Mouse (Mus musculus): ENCODE data around the gene Tacc3. TPM values are rescaled to one million over a fixed set of nuclear protein-coding genes. Genes with fewer than 3 reads are reported as not detected.
A peak's percentile ranks its signal among the peaks of the same experiment; 100 is the strongest.

Tacc3 gene
- polyA plus RNA-seq, 1 experiment from 2014 or later = 232 TPM

DNA sequence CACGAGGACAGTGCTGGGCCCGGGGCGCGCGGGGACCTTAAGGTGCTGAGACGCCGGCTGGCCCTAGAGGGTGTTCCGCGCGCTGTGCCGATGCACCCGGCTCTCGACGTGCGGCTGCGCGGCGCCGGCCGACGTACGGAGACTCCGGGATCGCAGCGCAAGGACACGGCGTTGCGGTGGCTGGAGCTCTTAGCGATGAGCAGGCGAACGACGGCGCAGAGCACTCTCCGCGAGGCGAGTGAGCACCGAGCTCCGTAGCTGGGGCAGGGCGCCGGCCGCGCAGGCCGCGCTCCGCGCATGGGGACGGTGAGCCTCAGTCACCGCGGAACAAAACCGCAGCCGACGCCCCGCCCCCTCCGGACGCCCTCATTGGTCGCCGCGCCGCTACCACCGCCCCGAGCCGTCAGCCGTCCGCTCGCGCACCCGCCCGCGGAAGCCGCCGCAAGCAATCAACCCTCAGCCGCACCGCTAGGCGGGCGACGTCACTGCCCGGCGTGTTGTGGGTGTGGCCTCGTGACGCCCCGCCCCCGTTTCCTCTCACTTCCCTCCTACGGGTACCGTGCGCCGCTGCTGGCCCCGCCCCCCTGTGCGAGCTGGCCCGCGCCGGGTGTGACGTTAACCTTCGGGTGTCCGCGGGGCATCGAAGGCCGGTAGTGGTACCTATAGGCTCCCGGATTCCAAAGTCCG is 28.5 kb upstream of the Tacc3 start, which contains the start of the genes Fam53a and Gm9903:
Gene Fam53a (minus strand): TSS at position 335 of the 687 bp plus-strand sequence.
Gene Gm9903 (plus strand): TSS at position 625 of the 687 bp plus-strand sequence.
- 0% methylated on average over 76 of the region's 99 CpGs for WGBS

DNA sequence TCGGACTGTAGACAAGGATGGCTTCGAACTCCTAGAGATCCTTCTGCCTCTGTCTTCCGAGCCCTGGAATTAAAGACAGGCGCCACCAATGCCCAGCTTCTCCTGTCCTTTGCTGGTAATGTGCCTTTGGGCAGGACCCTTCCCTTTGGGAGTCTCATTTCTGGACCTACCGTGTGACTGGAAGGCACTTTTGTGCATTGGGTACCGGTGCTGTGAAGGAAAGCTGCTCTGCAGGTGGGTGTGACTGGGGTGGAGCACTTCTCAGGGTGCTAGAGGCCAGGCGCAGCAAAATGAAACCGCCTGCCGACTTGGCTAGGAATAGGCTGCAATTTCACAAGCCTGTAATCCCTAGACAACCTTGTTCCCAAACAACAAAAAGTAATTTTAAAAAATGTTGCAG is 27.9 kb upstream of the Tacc3 start:
- Histone ChIP-seq H3K36me3 (ENCODE audit: control insufficient read depth, insufficient read depth, low read length) (no peaks in the 10 kb centered on the region), H3K9me3 (ENCODE audit: control insufficient read depth, low read length) (no peaks in the 10 kb centered on the region), H3K4me2 (replicated peaks; ENCODE audit: low read depth, low read length) (peak overlapping the region; percentile 82), H3K9ac (ENCODE audit: low read depth, low read length) (peak overlapping the region; percentile 46; the same call in 1 of the 2 replicates), H3K4me1 (replicated peaks; ENCODE audit: control insufficient read depth, insufficient read depth, low read length) (no peaks in the 10 kb centered on the region), H3K27ac (ENCODE audit: low read depth, low read length) (no peak overlapping the region), H3K27me3 (ENCODE audit: control insufficient read depth, insufficient read depth, low read length) (no peaks in the 10 kb centered on the region), H3K4me3 (ENCODE audit: low read depth, low read length) (peak overlapping the region; percentile 75)
- DNase-seq (ENCODE audit: low spot score) (no peak), ATAC-seq (ENCODE audit: low FRiP score) (peak; percentile 38)
- WGBS = 7% methylated on average over 9 of the region's 9 CpGs

More for the DNA sequence above, 28.5 kb upstream of the Tacc3 start, which contains the start of the genes Fam53a and Gm9903:
- Histone ChIP-seq H3K27ac (ENCODE audit: low read depth, low read length) (peak within 1 kb of the TSS; percentile 83), H3K4me2 (replicated peaks; ENCODE audit: low read depth, low read length) (peak within 1 kb of the TSS; percentile 82), H3K4me3 (ENCODE audit: low read depth, low read length) (peak within 1 kb of the TSS; percentile 75), H3K9ac (ENCODE audit: low read depth, low read length) (peak within 1 kb of the TSS; percentile 70), H3K9me3 (ENCODE audit: control insufficient read depth, low read length) (no peaks in the 10 kb centered on the region), H3K36me3 (ENCODE audit: control insufficient read depth, insufficient read depth, low read length) (no peaks in the 10 kb centered on the region), H3K4me1 (replicated peaks; ENCODE audit: control insufficient read depth, insufficient read depth, low read length) (no peaks in the 10 kb centered on the region), H3K27me3 (ENCODE audit: control insufficient read depth, insufficient read depth, low read length) (no peaks in the 10 kb centered on the region)
- DNase-seq (ENCODE audit: low spot score) (peak; percentile 99), ATAC-seq (ENCODE audit: low FRiP score) (peak; percentile 95)

DNA sequence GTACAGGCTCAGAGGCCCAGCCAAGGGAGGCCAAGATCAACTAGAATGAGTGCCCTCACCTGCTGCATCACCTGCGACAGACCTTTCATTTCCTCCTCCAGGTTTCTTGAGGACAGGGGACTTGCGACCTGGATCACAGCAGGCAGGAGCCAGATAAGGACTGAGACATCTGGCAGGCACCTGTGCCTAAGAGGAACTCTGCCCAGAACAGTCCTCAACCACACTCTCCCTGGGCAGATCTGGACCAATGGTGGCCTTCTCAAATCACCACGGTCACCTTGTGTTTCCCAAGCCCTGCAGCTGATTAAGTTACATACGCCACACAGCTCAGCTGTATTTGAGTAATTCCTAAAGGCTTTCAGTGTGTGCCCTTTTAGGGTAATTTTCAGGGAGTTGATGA is 27.3 kb upstream of the Tacc3 start:
- Histone ChIP-seq H3K4me3 (ENCODE audit: low read depth, low read length) (no peak overlapping the region), H3K4me1 (replicated peaks; ENCODE audit: control insufficient read depth, insufficient read depth, low read length) (no peaks in the 10 kb centered on the region), H3K4me2 (replicated peaks; ENCODE audit: low read depth, low read length) (no peak overlapping the region), H3K36me3 (ENCODE audit: control insufficient read depth, insufficient read depth, low read length) (no peaks in the 10 kb centered on the region), H3K27ac (ENCODE audit: low read depth, low read length) (no peak overlapping the region), H3K27me3 (ENCODE audit: control insufficient read depth, insufficient read depth, low read length) (no peaks in the 10 kb centered on the region), H3K9me3 (ENCODE audit: control insufficient read depth, low read length) (no peaks in the 10 kb centered on the region), H3K9ac (ENCODE audit: low read depth, low read length) (no peak overlapping the region)
- ATAC-seq (ENCODE audit: low FRiP score) (no peak), DNase-seq (ENCODE audit: low spot score) (no peak)
- WGBS = 75% methylated on average over 4 of the region's 4 CpGs

GRCm38 (mm10) chr5:33632526-33632925 is 25.4 kb upstream of the Tacc3 start:
- Histone ChIP-seq H3K4me1 (replicated peaks; ENCODE audit: control insufficient read depth, insufficient read depth, low read length) (no peaks in the 10 kb centered on the region), H3K4me2 (replicated peaks; ENCODE audit: low read depth, low read length) (no peak overlapping the region), H3K9me3 (ENCODE audit: control insufficient read depth, low read length) (no peaks in the 10 kb centered on the region), H3K27me3 (ENCODE audit: control insufficient read depth, insufficient read depth, low read length) (no peaks in the 10 kb centered on the region), H3K27ac (ENCODE audit: low read depth, low read length) (no peak overlapping the region), H3K9ac (ENCODE audit: low read depth, low read length) (no peak overlapping the region), H3K36me3 (ENCODE audit: control insufficient read depth, insufficient read depth, low read length) (no peaks in the 10 kb centered on the region), H3K4me3 (ENCODE audit: low read depth, low read length) (no peak overlapping the region)
- no peak for ATAC-seq (ENCODE audit: low FRiP score)
- no peak for DNase-seq (ENCODE audit: low spot score)
- WGBS = 77% methylated on average over 1 of the region's 1 CpGs

DNA sequence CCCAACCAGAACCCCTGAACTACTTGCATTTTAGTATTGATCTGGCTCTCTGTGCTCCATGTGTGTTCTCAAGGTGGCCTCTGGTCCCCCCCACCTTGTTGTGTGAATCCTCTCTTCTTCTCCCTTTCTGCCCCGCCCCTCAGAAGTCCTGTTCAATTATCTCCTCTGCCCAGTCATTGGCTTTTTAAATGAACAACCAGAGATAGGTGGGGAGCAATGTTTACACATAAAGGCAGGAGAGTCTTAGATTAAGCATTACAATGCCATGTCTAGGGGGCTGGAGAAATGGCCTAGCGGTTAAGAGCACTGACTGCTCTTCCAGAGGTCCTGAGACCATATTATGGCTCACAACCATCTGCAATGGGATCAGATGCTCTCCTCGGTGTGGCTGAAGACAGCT is 22.6 kb upstream of the Tacc3 start:
- Histone ChIP-seq H3K27ac (ENCODE audit: low read depth, low read length) (no peak overlapping the region), H3K36me3 (ENCODE audit: control insufficient read depth, insufficient read depth, low read length) (no peaks in the 10 kb centered on the region; the same call in 1 of the 2 replicates), H3K4me2 (replicated peaks; ENCODE audit: low read depth, low read length) (no peak overlapping the region), H3K4me1 (replicated peaks; ENCODE audit: control insufficient read depth, insufficient read depth, low read length) (no peaks in the 10 kb centered on the region), H3K27me3 (ENCODE audit: control insufficient read depth, insufficient read depth, low read length) (no peaks in the 10 kb centered on the region), H3K9ac (ENCODE audit: low read depth, low read length) (no peak overlapping the region), H3K9me3 (ENCODE audit: control insufficient read depth, low read length) (no peaks in the 10 kb centered on the region), H3K4me3 (ENCODE audit: low read depth, low read length) (no peak overlapping the region)
- 87% methylated on average over 3 of the region's 3 CpGs for WGBS
- no peak for ATAC-seq (ENCODE audit: low FRiP score)
- no peak for DNase-seq (ENCODE audit: low spot score)

- H3K27ac ChIP-seq (ENCODE audit: low read depth, low read length) = no peak overlapping the region
- no peaks in the 10 kb centered on the region for H3K9me3 ChIP-seq (ENCODE audit: control insufficient read depth, low read length)
- H3K36me3 ChIP-seq (ENCODE audit: control insufficient read depth, insufficient read depth, low read length) = no peaks in the 10 kb centered on the region; the same call in 1 of the 2 replicates
- no peak for ATAC-seq (ENCODE audit: low FRiP score)
- H3K9ac ChIP-seq (ENCODE audit: low read depth, low read length) = no peak overlapping the region
- H3K4me2 ChIP-seq (replicated peaks; ENCODE audit: low read depth, low read length) = no peak overlapping the region
- H3K4me3 ChIP-seq (ENCODE audit: low read depth, low read length) = no peak overlapping the region
- H3K27me3 ChIP-seq (ENCODE audit: control insufficient read depth, insufficient read depth, low read length) = no peaks in the 10 kb centered on the region
- H3K4me1 ChIP-seq (replicated peaks; ENCODE audit: control insufficient read depth, insufficient read depth, low read length) = no peaks in the 10 kb centered on the region
- WGBS = 90% methylated on average over 3 of the region's 3 CpGs
- DNase-seq (ENCODE audit: low spot score) = no peak
These were observed 20.1 kb upstream of the Tacc3 start for GRCm38 (mm10) chr5:33637606-33638350.

GRCm38 (mm10) chr5:33638826-33639225 is 19.1 kb upstream of the Tacc3 start:
- Histone ChIP-seq H3K27ac (ENCODE audit: low read depth, low read length) (no peak overlapping the region), H3K27me3 (ENCODE audit: control insufficient read depth, insufficient read depth, low read length) (no peaks in the 10 kb centered on the region), H3K9ac (ENCODE audit: low read depth, low read length) (no peak overlapping the region), H3K9me3 (ENCODE audit: control insufficient read depth, low read length) (no peaks in the 10 kb centered on the region), H3K4me3 (ENCODE audit: low read depth, low read length) (no peak overlapping the region), H3K4me1 (replicated peaks; ENCODE audit: control insufficient read depth, insufficient read depth, low read length) (no peaks in the 10 kb centered on the region), H3K36me3 (ENCODE audit: control insufficient read depth, insufficient read depth, low read length) (peaks cover 3% of the 10 kb centered on the region), H3K4me2 (replicated peaks; ENCODE audit: low read depth, low read length) (no peak overlapping the region)
- 73% methylated on average over 4 of the region's 4 CpGs for WGBS
- DNase-seq (ENCODE audit: low spot score) = no peak
- no peak for ATAC-seq (ENCODE audit: low FRiP score)

GRCm38 (mm10) chr5:33640652-33641051 is 17.3 kb upstream of the Tacc3 start:
- Histone ChIP-seq H3K9me3 (ENCODE audit: control insufficient read depth, low read length) (no peaks in the 10 kb centered on the region), H3K27ac (ENCODE audit: low read depth, low read length) (no peak overlapping the region), H3K36me3 (ENCODE audit: control insufficient read depth, insufficient read depth, low read length) (peaks cover 6% of the 10 kb centered on the region), H3K9ac (ENCODE audit: low read depth, low read length) (no peak overlapping the region), H3K4me2 (replicated peaks; ENCODE audit: low read depth, low read length) (no peak overlapping the region), H3K27me3 (ENCODE audit: control insufficient read depth, insufficient read depth, low read length) (no peaks in the 10 kb centered on the region), H3K4me3 (ENCODE audit: low read depth, low read length) (no peak overlapping the region), H3K4me1 (replicated peaks; ENCODE audit: control insufficient read depth, insufficient read depth, low read length) (no peaks in the 10 kb centered on the region)
- 55% methylated on average over 3 of the region's 3 CpGs for WGBS
- ATAC-seq (ENCODE audit: low FRiP score) (no peak), DNase-seq (ENCODE audit: low spot score) (peak; percentile 63)

Measured in hindbrain, embryonic 11.5 days (tissue).